Mouse (Mus musculus): Measurements from ENCODE around the gene Ap3d1. TPM values are rescaled to one million over a fixed set of nuclear protein-coding genes. Genes with fewer than 3 reads are reported as not detected.
A peak's percentile ranks its signal among the peaks of the same experiment; 100 is the strongest.

Gene Ap3d1
- polyA plus RNA-seq, 1 experiment from 2014 or later = 106 TPM

GRCm38 (mm10) chr10:80774549-80774948, 32.5 kb upstream of the Ap3d1 start:
- no peaks in the 10 kb centered on the region for H3K4me1 ChIP-seq (replicated peaks)
- H3K9ac ChIP-seq = peak overlapping the region; percentile 17; the same call in 1 of the 2 replicates
- no peak overlapping the region for H3K4me2 ChIP-seq
- no peak overlapping the region for H3K27ac ChIP-seq (replicated peaks)
- WGBS = 60% methylated on average over 2 of the region's 2 CpGs
- H3K27me3 ChIP-seq = no peaks in the 10 kb centered on the region
- no peak overlapping the region for H3K4me3 ChIP-seq
- H3K9me3 ChIP-seq = no peaks in the 10 kb centered on the region
- ATAC-seq (ENCODE audit: low read depth) = peak; percentile 36; the same call in 1 of the 2 replicates
- peaks cover 98% of the 10 kb centered on the region for H3K36me3 ChIP-seq

GRCm38 (mm10) chr10:80773816-80774215, 31.8 kb upstream of the Ap3d1 start:
- WGBS = 91% methylated on average over 5 of the region's 5 CpGs
- Histone ChIP-seq H3K27ac (replicated peaks) (no peak overlapping the region), H3K27me3 (no peaks in the 10 kb centered on the region), H3K9me3 (no peaks in the 10 kb centered on the region), H3K36me3 (peaks cover 97% of the 10 kb centered on the region), H3K4me1 (replicated peaks) (no peaks in the 10 kb centered on the region), H3K4me3 (no peak overlapping the region), H3K4me2 (no peak overlapping the region), H3K9ac (0 out of 2 replicates have a peak overlapping the region, but pooled peaks have one; percentile 17)
- ATAC-seq (ENCODE audit: low read depth) = no peak

GRCm38 (mm10) chr10:80768365-80768764, 26.3 kb upstream of the Ap3d1 start:
- H3K4me1 ChIP-seq (replicated peaks) = 0 out of 2 replicates have a peak, but pooled peaks cover under 1% of the 10 kb centered on the region
- 90% methylated on average over 6 of the region's 6 CpGs for WGBS
- H3K27me3 ChIP-seq = no peaks in the 10 kb centered on the region
- H3K9ac ChIP-seq = no peak overlapping the region
- no peak overlapping the region for H3K27ac ChIP-seq (replicated peaks)
- H3K36me3 ChIP-seq = peaks cover 82% of the 10 kb centered on the region
- no peaks in the 10 kb centered on the region for H3K9me3 ChIP-seq
- H3K4me2 ChIP-seq = no peak overlapping the region
- H3K4me3 ChIP-seq = no peak overlapping the region
- no peak for ATAC-seq (ENCODE audit: low read depth)

- H3K9ac ChIP-seq = no peak overlapping the region
- H3K9me3 ChIP-seq = no peaks in the 10 kb centered on the region
- no peaks in the 10 kb centered on the region for H3K27me3 ChIP-seq
- H3K4me1 ChIP-seq (replicated peaks) = peaks cover 12% of the 10 kb centered on the region
- ATAC-seq (ENCODE audit: low read depth) = no peak
- no peak overlapping the region for H3K4me3 ChIP-seq
- WGBS = 89% methylated on average over 10 of the region's 10 CpGs
- H3K27ac ChIP-seq (replicated peaks) = no peak overlapping the region
- no peak overlapping the region for H3K4me2 ChIP-seq
- peaks cover 61% of the 10 kb centered on the region for H3K36me3 ChIP-seq
Measured at GRCm38 (mm10) chr10:80766161-80766815, 24.2 kb upstream of the Ap3d1 start.

- Histone ChIP-seq H3K4me2 (no peak overlapping the region), H3K27ac (replicated peaks) (no peak overlapping the region), H3K4me1 (replicated peaks) (peaks cover 18% of the 10 kb centered on the region), H3K4me3 (no peak overlapping the region), H3K27me3 (no peaks in the 10 kb centered on the region), H3K36me3 (peaks cover 56% of the 10 kb centered on the region), H3K9me3 (no peaks in the 10 kb centered on the region), H3K9ac (no peak overlapping the region)
- ATAC-seq (ENCODE audit: low read depth) = no peak
- WGBS = 94% methylated on average over 2 of the region's 2 CpGs
Measured at GRCm38 (mm10) chr10:80765746-80766145, 23.7 kb upstream of the Ap3d1 start.

- ATAC-seq (ENCODE audit: low read depth) = no peak
- Histone ChIP-seq H3K4me1 (replicated peaks) (peaks cover 39% of the 10 kb centered on the region), H3K27ac (replicated peaks) (no peak overlapping the region), H3K36me3 (peaks cover 34% of the 10 kb centered on the region), H3K4me2 (no peak overlapping the region), H3K9ac (no peak overlapping the region), H3K9me3 (no peaks in the 10 kb centered on the region), H3K27me3 (no peaks in the 10 kb centered on the region), H3K4me3 (no peak overlapping the region)
- WGBS = 87% methylated on average over 2 of the region's 2 CpGs
Measured at GRCm38 (mm10) chr10:80763502-80763901, 21.4 kb upstream of the Ap3d1 start.

- no peak for ATAC-seq (ENCODE audit: low read depth)
- Histone ChIP-seq H3K9me3 (no peaks in the 10 kb centered on the region), H3K4me2 (no peak overlapping the region), H3K9ac (no peak overlapping the region), H3K4me1 (replicated peaks) (peaks cover 56% of the 10 kb centered on the region), H3K36me3 (peaks cover 20% of the 10 kb centered on the region), H3K4me3 (no peak overlapping the region), H3K27ac (replicated peaks) (no peak overlapping the region), H3K27me3 (no peaks in the 10 kb centered on the region)
- WGBS = 68% methylated on average over 3 of the region's 3 CpGs
Measured at GRCm38 (mm10) chr10:80761821-80762220, 19.8 kb upstream of the Ap3d1 start.

- no peak overlapping the region for H3K4me3 ChIP-seq
- WGBS = 87% methylated on average over 4 of the region's 4 CpGs
- H3K4me2 ChIP-seq = no peak overlapping the region
- no peak overlapping the region; the same call in 1 of the 2 replicates for H3K9ac ChIP-seq
- H3K27ac ChIP-seq (replicated peaks) = no peak overlapping the region
- H3K4me1 ChIP-seq (replicated peaks) = peaks cover 65% of the 10 kb centered on the region
- no peak for ATAC-seq (ENCODE audit: low read depth)
- peaks cover 10% of the 10 kb centered on the region; the same call in 1 of the 2 replicates for H3K36me3 ChIP-seq
- no peaks in the 10 kb centered on the region for H3K9me3 ChIP-seq
- no peaks in the 10 kb centered on the region for H3K27me3 ChIP-seq
Measured at GRCm38 (mm10) chr10:80760596-80761524, 18.8 kb upstream of the Ap3d1 start.

GRCm38 (mm10) chr10:80758651-80759050, 16.6 kb upstream of the Ap3d1 start:
- Histone ChIP-seq H3K27ac (replicated peaks) (no peak overlapping the region), H3K4me1 (replicated peaks) (peaks cover 73% of the 10 kb centered on the region), H3K9ac (no peak overlapping the region), H3K27me3 (no peaks in the 10 kb centered on the region), H3K4me3 (no peak overlapping the region), H3K36me3 (no peaks in the 10 kb centered on the region), H3K4me2 (no peak overlapping the region), H3K9me3 (no peaks in the 10 kb centered on the region)
- no peak for ATAC-seq (ENCODE audit: low read depth)
- 82% methylated on average over 7 of the region's 7 CpGs for WGBS

- no peaks in the 10 kb centered on the region for H3K9me3 ChIP-seq
- H3K4me2 ChIP-seq = peak overlapping the region; percentile 99; the same call in 1 of the 2 replicates
- H3K4me1 ChIP-seq (replicated peaks) = peaks cover 67% of the 10 kb centered on the region
- no peaks in the 10 kb centered on the region for H3K27me3 ChIP-seq
- ATAC-seq (ENCODE audit: low read depth) = no peak
- 57% methylated on average over 5 of the region's 5 CpGs for WGBS
- no peaks in the 10 kb centered on the region for H3K36me3 ChIP-seq
- no peak overlapping the region for H3K4me3 ChIP-seq
- H3K9ac ChIP-seq = peak overlapping the region; percentile 22; the same call in 1 of the 2 replicates
- 0 out of 2 replicates have a peak overlapping the region, but pooled peaks have one; percentile 49 for H3K27ac ChIP-seq (replicated peaks)
Measured at GRCm38 (mm10) chr10:80757717-80758116, 15.7 kb upstream of the Ap3d1 start.

GRCm38 (mm10) chr10:80756967-80757366, 14.9 kb upstream of the Ap3d1 start:
- ATAC-seq (ENCODE audit: low read depth) = no peak
- Histone ChIP-seq H3K4me1 (replicated peaks) (peaks cover 73% of the 10 kb centered on the region), H3K4me3 (peak overlapping the region; percentile 57), H3K9ac (peak overlapping the region; percentile 86), H3K27ac (replicated peaks) (no peak overlapping the region), H3K9me3 (no peaks in the 10 kb centered on the region), H3K27me3 (no peaks in the 10 kb centered on the region), H3K36me3 (no peaks in the 10 kb centered on the region), H3K4me2 (peak overlapping the region; percentile 99)
- WGBS = 72% methylated on average over 4 of the region's 4 CpGs

- Histone ChIP-seq H3K9ac (peak overlapping the region; percentile 86), H3K4me2 (peak overlapping the region; percentile 99), H3K4me3 (peak overlapping the region; percentile 57), H3K36me3 (no peaks in the 10 kb centered on the region), H3K9me3 (no peaks in the 10 kb centered on the region), H3K4me1 (replicated peaks) (peaks cover 74% of the 10 kb centered on the region), H3K27ac (replicated peaks) (no peak overlapping the region), H3K27me3 (no peaks in the 10 kb centered on the region)
- 62% methylated on average over 2 of the region's 2 CpGs for WGBS
- ATAC-seq (ENCODE audit: low read depth) = no peak
Measured at GRCm38 (mm10) chr10:80756509-80756908, 14.4 kb upstream of the Ap3d1 start.

All from neural tube, embryonic 13.5 days (tissue).